Mouse (Mus musculus) heart, postnatal 0 days (tissue): ENCODE measurements around the gene Hoxb5.

Source experiments
- CTCF ChIP-seq: IDR thresholded peaks from 2 replicates; pipeline ENCODE4 v1.5.1; 2016; ENCODE audit warnings: antibody characterized with exemption, control low read depth, low read depth
- EP300 ChIP-seq: IDR thresholded peaks from 2 replicates; pipeline ENCODE4 v1.6.1; 2016; ENCODE audit warnings: antibody characterized with exemption, low read depth

GRCm38 (mm10) chr11:96351312-96351711 lies 48.2 kb downstream of the Hoxb5 start:
- TF ChIP-seq CTCF (no peak), EP300 (no peak)
